Comparison of ENCODE assay signal across 9 mouse cellular contexts in genomic region chr2:170877515-170877914, GRCm38 (mm10).
DNase-seq lines count a peak whose midpoint lies in the region; ATAC-seq and TF ChIP-seq lines count a peak whose summit lies in the region.
"Had no signal": no experiment of that assay in that cellular context is flagged by ENCODE, and none has a peak within 500 bp of the region (broad histone marks: within the 10 kb centered on the region; RNA-seq: fewer than 3 reads in every experiment).

No protein-coding gene starts in this region.

- no peak overlapping the region for H3K4me3 ChIP-seq in gastrocnemius, adult 2 months
- no peak overlapping the region for H3K4me3 ChIP-seq in left cerebral cortex, adult 2 months
- no peak overlapping the region for H3K4me3 ChIP-seq in midbrain, embryonic 10.5 days
- H3K4me3 ChIP-seq: myocyte had no signal

- DNase-seq in adrenal gland, adult 18-20 months (ENCODE audit: low spot score in 2 of 2) = peak; percentile 71 to 76
- DNase-seq in cerebellum, postnatal 4 days (ENCODE audit: low spot score in 2 of 2) = peak; percentile 83 to 86
- peak; percentile 72 for DNase-seq in gastrocnemius, adult 2 months
- peak; percentile 53 for DNase-seq in induced T-regulatory cell, adult 2 months (ENCODE audit: low read depth)
- DNase-seq in left cerebral cortex, adult 2 months (ENCODE audit: extremely low spot score in 1 of 2, low spot score in 2 of 2) = peak; percentile 76 to 87
- peak; percentile 83 for DNase-seq in midbrain, embryonic 10.5 days (ENCODE audit: low spot score)
- peak; percentile 33 for DNase-seq in skeletal muscle tissue, adult 2 months (ENCODE audit: low read depth, low spot score)

- H3K9me3 ChIP-seq in midbrain, embryonic 10.5 days (replicated peaks) = no peaks in the 10 kb centered on the region

- H3K4me1 ChIP-seq in midbrain, embryonic 10.5 days = peaks cover 30% of the 10 kb centered on the region

- peak; percentile 87 for TF ChIP-seq CTCF in gastrocnemius, adult 2 months (IDR thresholded peaks at IDR 0.05)
- peak; percentile 92 for TF ChIP-seq CTCF in left cerebral cortex, adult 2 months (IDR thresholded peaks at IDR 0.05)

- ATAC-seq in erythroblast, adult 5-6 weeks (replicated peaks; ENCODE audit: low FRiP score, poor library complexity, severe bottlenecking) = no peak; the same call in 1 of the 2 replicates

- H3K27me3 ChIP-seq in midbrain, embryonic 10.5 days (ENCODE audit: low read depth, poor library complexity, severe bottlenecking) = no peaks in the 10 kb centered on the region

- H3K36me3 ChIP-seq in midbrain, embryonic 10.5 days = no peaks in the 10 kb centered on the region

- intact Hi-C loops in gastrocnemius, adult 2 months (cut with DNase I) = loop anchor here (2.0 kb wide), 1 partner anchor 359 kb away; no protein-coding TSS in a partner anchor
- intact Hi-C loops in left cerebral cortex, adult 2 months (cut with DNase I) = loop anchor here (1.0 kb wide), 1 partner anchor 1339 kb away; no protein-coding TSS in a partner anchor

- 6% methylated on average over 4 of the region's 4 CpGs for WGBS in midbrain, embryonic 10.5 days

- no peak overlapping the region for H3K27ac ChIP-seq in gastrocnemius, adult 2 months
- no peak overlapping the region for H3K27ac ChIP-seq in left cerebral cortex, adult 2 months
- no peak overlapping the region for H3K27ac ChIP-seq in midbrain, embryonic 10.5 days (replicated peaks)

Comparison
In these comparisons a context has a peak if more than half of its experiments do, and no peak if none do; other contexts are left out.
1. DNase-seq: peak in every context shown above with its lines; median percentile 84 in cerebellum, postnatal 4 days; 83 in midbrain, embryonic 10.5 days; 82 in left cerebral cortex, adult 2 months; 74 in adrenal gland, adult 18-20 months; 72 in gastrocnemius, adult 2 months; 53 in induced T-regulatory cell, adult 2 months; 33 in skeletal muscle tissue, adult 2 months.